Mouse (Mus musculus) left cerebral cortex, postnatal 4 days (tissue): ENCODE data around the gene Tdgf1. TPM values are rescaled to one million over a fixed set of nuclear protein-coding genes. Genes with fewer than 3 reads are reported as not detected.

ENCODE experiments used
- microRNA-seq: library from miRNA; unstranded; fragments of <30 nt; microRNA quantifications from one replicate; pipeline ENCODE4 v1.2.0, GENCODE M21; 2022
- total RNA-seq, 2 experiments: library from RNA; stranded (reverse); gene quantifications; 2 replicates each; pipeline ENCODE4 v1.2.3; 2021

The Tdgf1 gene
- total RNA-seq, 2 experiments from 2014 or later = 0.54 TPM; not detected in 1

Small RNA genes lying within 50 kb of the gene (microRNA-seq; reads per million reads assigned to microRNA genes)
- not detected for gene Gm24269

Other genes starting within 250 kb of the Tdgf1 start
- gene Myl3, start 204.3 kb downstream of the Tdgf1 start, total RNA-seq = 1 to 10 TPM in 1 of 2 experiments, under 1 TPM in 1; 0.87 to 1.1 TPM
- 10 to 100 TPM; 11.2 to 11.6 TPM for gene Pth1r, start 199.0 kb downstream of the Tdgf1 start, total RNA-seq
- not detected for gene Prss42, start 148.0 kb downstream of the Tdgf1 start, total RNA-seq
- gene Prss44, start 132.2 kb downstream of the Tdgf1 start, total RNA-seq = not detected
- not detected for gene Prss43, start 119.5 kb downstream of the Tdgf1 start, total RNA-seq
- under 1 TPM in 1 of 2 experiments, not detected in 1; 0.52 TPM for gene Prss45, start 111.6 kb downstream of the Tdgf1 start, total RNA-seq
- not detected for gene Prss46, start 101.7 kb downstream of the Tdgf1 start, total RNA-seq
- gene Prss50, start 88.2 kb downstream of the Tdgf1 start, total RNA-seq = not detected
- 1 to 10 TPM; 4.4 to 5.9 TPM for gene Als2cl, start 66.3 kb downstream of the Tdgf1 start, total RNA-seq
- gene Tmie, start 66.0 kb downstream of the Tdgf1 start, total RNA-seq = 1 to 10 TPM; 2.8 to 3.4 TPM
- not detected for gene Fam240a, start 29.3 kb downstream of the Tdgf1 start, total RNA-seq
- under 1 TPM; 0.46 to 0.48 TPM for gene Lrrc2, start 5.4 kb upstream of the Tdgf1 start, total RNA-seq
- under 1 TPM; 0.28 to 0.48 TPM for gene Rtp3, start 44.4 kb upstream of the Tdgf1 start, total RNA-seq
- 1 to 10 TPM in 1 of 2 experiments, under 1 TPM in 1; 0.91 to 1.7 TPM for gene Ltf, start 73.1 kb upstream of the Tdgf1 start, total RNA-seq
- under 1 TPM; 0.48 to 0.98 TPM for gene Ccrl2, start 111.4 kb upstream of the Tdgf1 start, total RNA-seq
- 10 to 100 TPM; 37.9 to 45.8 TPM for gene Lrrfip2, start 171.4 kb upstream of the Tdgf1 start, total RNA-seq